Mouse (Mus musculus) ovary, postnatal 36 days (tissue): ENCODE measurements around the gene Trim2.

ENCODE experiments used
- DNase-seq: peaks from one replicate; pipeline ENCODE4 v3.0.0; 2022; ENCODE audit warnings: low spot score, mixed read lengths

The Trim2 gene

DNA sequence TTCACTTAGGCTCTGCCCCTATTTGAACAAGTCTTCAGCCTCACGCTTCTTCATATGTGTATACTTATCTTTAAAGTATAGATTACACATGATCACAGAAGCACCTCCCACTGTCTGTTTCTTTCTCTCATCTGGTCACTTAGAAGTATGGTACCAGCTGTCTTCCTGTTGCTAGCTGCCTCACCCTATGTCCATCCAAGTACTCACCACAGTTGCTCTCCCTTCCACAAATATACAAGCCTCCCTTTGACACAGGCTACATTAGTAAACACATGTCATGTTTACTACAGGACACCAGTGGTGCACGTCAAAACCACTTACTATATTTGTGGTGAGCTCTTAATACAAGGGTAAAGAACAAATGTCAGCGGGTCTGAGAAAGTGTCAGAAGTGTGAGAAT, 175.3 kb downstream of the Trim2 start:
- DNase-seq, result no peak

GRCm38 (mm10) chr3:84130776-84131175, 175.9 kb downstream of the Trim2 start:
- DNase-seq, result no peak

- no peak for DNase-seq
These were observed 177.5 kb downstream of the Trim2 start for GRCm38 (mm10) chr3:84128871-84129870.

DNA sequence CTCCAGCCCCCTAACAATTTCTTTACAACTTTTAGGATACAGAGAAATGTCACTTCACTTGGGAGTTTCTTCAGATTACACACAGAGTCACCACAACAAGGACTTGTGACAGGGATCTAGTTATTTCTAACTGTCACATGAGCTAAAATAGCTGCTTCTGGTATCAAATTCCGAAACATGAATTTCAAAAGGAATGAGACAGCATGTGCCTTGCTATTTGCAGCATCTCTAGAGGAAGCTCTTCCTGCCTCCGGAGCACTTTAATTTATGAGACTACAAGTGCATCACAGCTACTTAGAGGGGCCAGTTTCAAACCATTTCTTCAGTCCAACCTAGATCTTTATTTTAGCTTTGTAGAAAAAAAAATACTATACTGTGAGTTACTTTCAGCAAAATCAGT, 179.2 kb downstream of the Trim2 start:
- no peak for DNase-seq

- DNase-seq, result no peak
These were observed 180.0 kb downstream of the Trim2 start for GRCm38 (mm10) chr3:84126721-84127120.

- no peak for DNase-seq
These were observed 180.9 kb downstream of the Trim2 start for GRCm38 (mm10) chr3:84125704-84126289.

DNA sequence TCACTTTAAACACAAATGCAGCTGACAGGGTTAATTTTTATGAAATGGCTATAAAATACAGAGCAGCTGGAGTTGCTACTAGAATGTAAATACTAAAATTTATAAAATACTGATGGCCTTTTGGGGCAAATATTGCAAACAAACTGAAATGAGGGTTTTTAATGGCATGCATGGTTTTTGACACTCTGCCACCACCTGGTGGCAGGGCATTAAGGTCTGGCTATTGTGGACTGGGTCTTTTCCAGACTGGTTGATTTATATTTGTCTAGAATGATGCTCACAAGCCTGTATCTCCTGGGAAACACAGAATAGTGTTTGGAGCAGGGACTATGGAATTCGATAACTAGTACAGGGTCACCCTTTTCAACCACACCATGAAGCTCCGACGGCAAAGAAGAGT, 183.2 kb downstream of the Trim2 start:
- no peak for DNase-seq

GRCm38 (mm10) chr3:84118718-84119117, 188.0 kb downstream of the Trim2 start:
- DNase-seq, result no peak

DNA sequence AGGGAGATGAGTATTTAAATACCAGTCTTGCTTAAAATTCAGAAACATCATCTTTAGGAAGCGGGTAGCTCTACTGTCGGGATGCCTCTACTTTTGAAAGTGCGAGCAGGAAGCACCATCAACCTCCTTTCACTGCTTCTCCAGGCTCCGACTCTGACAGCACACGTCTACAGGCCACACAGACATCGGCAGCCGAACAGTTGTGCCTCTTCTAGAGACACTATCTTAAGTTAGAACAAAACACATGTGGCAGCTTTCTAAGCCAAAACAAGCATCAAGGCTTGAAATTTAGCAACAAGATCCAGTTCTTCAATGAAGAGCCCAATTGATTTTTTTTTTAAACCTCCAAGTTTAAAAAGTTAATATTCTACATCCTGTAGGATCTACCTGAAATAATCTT, 188.5 kb downstream of the Trim2 start:
- no peak for DNase-seq
